Mouse (Mus musculus): Measurements from ENCODE around the gene Asl. TPM values are rescaled to one million over a fixed set of nuclear protein-coding genes. Genes with fewer than 3 reads are reported as not detected.
A peak's percentile ranks its signal among the peaks of the same experiment; 100 is the strongest.

Gene Asl
- polyA plus RNA-seq, 1 experiment from 2014 or later = 26.5 TPM

DNA sequence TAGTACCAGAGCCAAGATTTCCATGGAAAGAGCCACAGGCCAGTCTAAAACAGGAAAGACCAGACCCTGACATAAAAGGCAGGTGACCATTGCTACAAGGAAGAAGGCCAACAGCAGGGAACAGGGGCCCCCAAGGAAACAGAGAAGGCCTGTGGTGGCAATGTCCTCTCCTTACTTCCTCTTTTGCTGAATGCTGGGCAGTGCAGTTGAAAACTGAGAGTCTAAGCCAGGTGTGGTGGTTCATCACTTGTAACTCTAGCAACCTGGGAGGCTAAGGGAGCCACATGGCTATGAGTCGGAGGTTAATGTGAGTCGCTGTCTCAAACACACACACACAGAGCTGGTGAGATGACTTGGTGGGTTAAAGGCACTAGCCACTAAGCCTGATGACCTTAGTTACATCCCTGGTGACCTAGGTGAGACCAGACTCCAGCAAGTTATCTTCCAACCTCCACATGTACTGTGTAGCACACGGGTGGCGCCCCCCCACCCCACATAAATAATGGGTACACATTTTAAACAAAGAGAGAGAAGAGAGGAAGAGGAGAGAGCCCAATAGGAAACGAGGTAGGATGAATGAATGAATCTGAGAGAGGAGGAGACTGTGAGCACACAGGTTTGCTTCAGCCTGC lies 27.6 kb downstream of the Asl start:
- WGBS = 68% methylated on average over 5 of the region's 5 CpGs
- H3K9ac ChIP-seq (replicated peaks; ENCODE audit: low read depth, low read length) = no peak overlapping the region
- peaks cover 8% of the 10 kb centered on the region; the same call in 1 of the 2 replicates for H3K4me1 ChIP-seq (replicated peaks; ENCODE audit: control insufficient read depth, insufficient read depth, low read length)
- H3K27me3 ChIP-seq (replicated peaks; ENCODE audit: control insufficient read depth, insufficient read depth, low read length) = no peaks in the 10 kb centered on the region
- no peaks in the 10 kb centered on the region for H3K36me3 ChIP-seq (ENCODE audit: control insufficient read depth, insufficient read depth)
- no peaks in the 10 kb centered on the region for H3K9me3 ChIP-seq (ENCODE audit: control insufficient read depth, low read length)
- H3K4me3 ChIP-seq (replicated peaks; ENCODE audit: low read length) = no peak overlapping the region
- no peak overlapping the region for H3K27ac ChIP-seq (ENCODE audit: low read length)
- H3K4me2 ChIP-seq (ENCODE audit: low read length) = no peak overlapping the region
- ATAC-seq = no peak

DNA sequence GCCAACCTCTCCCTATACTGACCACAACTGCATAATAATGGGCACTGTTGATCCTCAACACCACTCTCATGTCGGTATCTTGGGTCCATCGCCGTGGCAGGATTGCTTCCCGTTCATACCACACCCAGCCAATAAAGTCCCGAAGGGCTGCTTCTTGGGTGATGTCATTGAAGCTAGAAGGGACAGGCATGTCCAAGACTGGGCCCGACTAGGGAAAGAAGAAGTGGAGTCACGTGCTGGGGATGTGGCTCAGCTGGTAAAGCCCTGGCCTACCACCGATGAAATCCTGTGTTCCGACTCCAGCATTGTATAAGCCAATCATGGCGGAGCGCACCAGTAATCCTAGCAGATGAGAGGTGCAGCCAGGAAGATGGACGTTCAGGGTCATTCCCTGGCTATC lies 28.3 kb downstream of the Asl start:
- Histone ChIP-seq H3K4me2 (ENCODE audit: low read length) (no peak overlapping the region), H3K27ac (ENCODE audit: low read length) (no peak overlapping the region), H3K4me3 (replicated peaks; ENCODE audit: low read length) (no peak overlapping the region), H3K36me3 (ENCODE audit: control insufficient read depth, insufficient read depth) (no peaks in the 10 kb centered on the region), H3K4me1 (replicated peaks; ENCODE audit: control insufficient read depth, insufficient read depth, low read length) (peaks cover 8% of the 10 kb centered on the region; the same call in 1 of the 2 replicates), H3K9me3 (ENCODE audit: control insufficient read depth, low read length) (no peaks in the 10 kb centered on the region), H3K9ac (replicated peaks; ENCODE audit: low read depth, low read length) (no peak overlapping the region), H3K27me3 (replicated peaks; ENCODE audit: control insufficient read depth, insufficient read depth, low read length) (no peaks in the 10 kb centered on the region)
- ATAC-seq = no peak
- WGBS = 95% methylated on average over 12 of the region's 12 CpGs

DNA sequence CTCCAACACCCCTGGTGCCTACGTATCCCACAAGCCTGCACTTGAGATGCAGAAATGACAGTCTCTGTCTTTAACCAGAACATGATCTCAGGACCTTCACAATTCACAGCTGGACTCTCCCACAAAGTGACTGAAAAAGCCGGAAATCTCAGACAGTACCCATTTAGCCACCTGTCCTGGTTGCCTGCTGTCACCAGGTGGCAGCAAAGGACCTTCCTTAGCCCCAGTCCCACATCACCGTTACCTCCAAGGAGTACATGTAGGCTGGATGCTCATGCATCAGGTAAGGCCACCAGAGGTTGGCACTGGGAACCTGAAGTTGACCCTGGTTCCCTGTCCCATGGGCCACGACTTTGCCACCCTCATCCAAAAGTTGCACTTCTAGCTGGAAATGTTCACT lies 29.9 kb downstream of the Asl start:
- ATAC-seq = peak; percentile 55
- 33% methylated on average over 4 of the region's 4 CpGs for WGBS
- no peak overlapping the region for H3K4me2 ChIP-seq (ENCODE audit: low read length)

DNA sequence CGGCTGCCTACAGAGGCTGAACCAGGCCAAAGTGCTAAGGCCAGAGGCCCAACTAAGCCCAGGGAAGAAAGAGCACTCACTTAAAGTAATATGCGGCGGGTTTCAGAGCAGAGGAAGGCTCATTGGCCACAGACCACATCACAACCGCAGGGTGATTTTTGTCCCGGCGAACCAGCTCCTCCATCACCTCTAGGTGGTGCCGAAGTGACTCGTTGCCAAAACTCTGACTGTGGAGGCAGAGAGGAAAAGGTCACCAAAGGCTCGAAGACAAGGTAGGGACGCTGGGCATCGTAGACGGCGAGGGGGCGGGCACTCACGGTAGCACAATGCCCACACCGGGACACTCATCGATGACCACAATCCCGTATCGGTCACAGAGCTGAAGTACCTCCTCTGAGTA lies 31.3 kb downstream of the Asl start:
- Histone ChIP-seq H3K27me3 (replicated peaks; ENCODE audit: control insufficient read depth, insufficient read depth, low read length) (no peaks in the 10 kb centered on the region), H3K9me3 (ENCODE audit: control insufficient read depth, low read length) (no peaks in the 10 kb centered on the region), H3K4me3 (replicated peaks; ENCODE audit: low read length) (no peak overlapping the region), H3K36me3 (ENCODE audit: control insufficient read depth, insufficient read depth) (no peaks in the 10 kb centered on the region), H3K9ac (replicated peaks; ENCODE audit: low read depth, low read length) (no peak overlapping the region), H3K4me2 (ENCODE audit: low read length) (no peak overlapping the region), H3K27ac (ENCODE audit: low read length) (no peak overlapping the region), H3K4me1 (replicated peaks; ENCODE audit: control insufficient read depth, insufficient read depth, low read length) (peaks cover 7% of the 10 kb centered on the region; the same call in 1 of the 2 replicates)
- 69% methylated on average over 19 of the region's 19 CpGs for WGBS
- ATAC-seq = no peak

More for the DNA sequence above, 29.9 kb downstream of the Asl start:
- no peaks in the 10 kb centered on the region for H3K27me3 ChIP-seq (replicated peaks; ENCODE audit: control insufficient read depth, insufficient read depth, low read length)
- no peaks in the 10 kb centered on the region for H3K36me3 ChIP-seq (ENCODE audit: control insufficient read depth, insufficient read depth)
- no peak overlapping the region for H3K4me3 ChIP-seq (replicated peaks; ENCODE audit: low read length)
- peaks cover 8% of the 10 kb centered on the region; the same call in 1 of the 2 replicates for H3K4me1 ChIP-seq (replicated peaks; ENCODE audit: control insufficient read depth, insufficient read depth, low read length)
- H3K9me3 ChIP-seq (ENCODE audit: control insufficient read depth, low read length) = no peaks in the 10 kb centered on the region
- no peak overlapping the region for H3K27ac ChIP-seq (ENCODE audit: low read length)
- H3K9ac ChIP-seq (replicated peaks; ENCODE audit: low read depth, low read length) = no peak overlapping the region

DNA sequence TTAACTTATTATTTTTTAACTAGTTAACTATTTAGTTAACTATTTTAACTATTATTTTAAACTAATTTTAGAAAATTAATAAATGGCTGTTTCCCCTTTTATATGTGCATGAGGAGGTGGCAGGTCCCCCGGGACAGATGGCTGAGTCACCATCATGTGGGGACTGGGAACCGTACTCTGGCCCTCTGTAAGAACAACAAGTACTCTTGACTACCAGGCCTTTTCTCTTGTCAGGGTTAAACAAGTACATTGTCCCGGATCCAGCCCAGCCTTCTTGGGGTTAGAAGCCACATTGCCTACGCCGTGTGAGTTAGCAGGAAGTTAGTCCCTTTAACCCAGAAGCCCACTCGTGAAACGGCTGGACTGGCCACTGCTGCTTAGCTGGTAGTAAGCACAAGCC lies 34.1 kb downstream of the Asl start:
- 95% methylated on average over 7 of the region's 7 CpGs for WGBS
- Histone ChIP-seq H3K9me3 (ENCODE audit: control insufficient read depth, low read length) (no peaks in the 10 kb centered on the region), H3K4me2 (ENCODE audit: low read length) (no peak overlapping the region), H3K27ac (ENCODE audit: low read length) (no peak overlapping the region), H3K4me3 (replicated peaks; ENCODE audit: low read length) (no peak overlapping the region), H3K9ac (replicated peaks; ENCODE audit: low read depth, low read length) (no peak overlapping the region), H3K27me3 (replicated peaks; ENCODE audit: control insufficient read depth, insufficient read depth, low read length) (no peaks in the 10 kb centered on the region), H3K4me1 (replicated peaks; ENCODE audit: control insufficient read depth, insufficient read depth, low read length) (no peaks in the 10 kb centered on the region), H3K36me3 (ENCODE audit: control insufficient read depth, insufficient read depth) (no peaks in the 10 kb centered on the region)
- no peak for ATAC-seq

DNA sequence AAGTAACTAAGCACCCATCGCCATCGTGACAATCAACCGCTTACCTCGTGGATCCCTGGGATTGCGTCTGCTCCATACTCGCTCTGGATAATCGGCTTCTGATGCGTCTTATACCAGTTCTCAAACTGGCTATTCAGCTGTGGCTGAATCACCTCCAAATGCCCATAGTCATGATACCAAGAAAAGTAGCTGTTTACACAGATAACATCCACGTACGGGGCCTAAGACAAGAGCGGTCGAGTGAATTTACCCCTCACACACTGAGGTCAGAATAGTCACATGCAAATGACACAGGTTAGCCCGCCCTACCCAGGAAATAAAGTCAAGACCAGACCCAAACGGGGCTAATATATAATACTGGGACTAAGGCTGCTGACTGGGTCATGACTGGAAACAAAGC lies 35.7 kb downstream of the Asl start:
- Histone ChIP-seq H3K4me2 (ENCODE audit: low read length) (no peak overlapping the region), H3K4me1 (replicated peaks; ENCODE audit: control insufficient read depth, insufficient read depth, low read length) (no peaks in the 10 kb centered on the region), H3K36me3 (ENCODE audit: control insufficient read depth, insufficient read depth) (no peaks in the 10 kb centered on the region), H3K9me3 (ENCODE audit: control insufficient read depth, low read length) (no peaks in the 10 kb centered on the region), H3K27ac (ENCODE audit: low read length) (no peak overlapping the region), H3K9ac (replicated peaks; ENCODE audit: low read depth, low read length) (no peak overlapping the region), H3K4me3 (replicated peaks; ENCODE audit: low read length) (no peak overlapping the region), H3K27me3 (replicated peaks; ENCODE audit: control insufficient read depth, insufficient read depth, low read length) (no peaks in the 10 kb centered on the region)
- 93% methylated on average over 14 of the region's 14 CpGs for WGBS
- no peak for ATAC-seq

DNA sequence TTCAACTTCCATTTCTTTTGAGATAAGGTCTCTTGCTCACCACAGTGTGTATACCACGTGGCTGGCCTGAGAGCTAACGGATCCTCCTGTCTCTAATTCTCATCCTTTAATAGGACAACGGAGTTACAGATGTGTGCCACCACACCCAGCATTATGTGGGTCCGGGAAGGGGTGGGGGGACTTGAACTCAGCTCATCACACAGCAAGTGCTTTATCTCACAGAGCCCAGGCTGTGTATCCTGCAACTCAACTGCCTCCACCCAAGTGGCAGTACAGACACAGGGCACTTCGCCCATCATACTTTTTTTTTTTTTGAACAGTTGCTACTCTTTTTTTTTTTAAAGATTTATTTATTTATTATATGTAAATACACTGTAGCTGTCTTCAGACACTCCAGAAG lies 37.1 kb downstream of the Asl start:
- H3K9me3 ChIP-seq (ENCODE audit: control insufficient read depth, low read length) = no peaks in the 10 kb centered on the region
- H3K4me2 ChIP-seq (ENCODE audit: low read length) = no peak overlapping the region
- H3K4me1 ChIP-seq (replicated peaks; ENCODE audit: control insufficient read depth, insufficient read depth, low read length) = no peaks in the 10 kb centered on the region
- 90% methylated on average over 5 of the region's 5 CpGs for WGBS
- H3K4me3 ChIP-seq (replicated peaks; ENCODE audit: low read length) = no peak overlapping the region
- no peaks in the 10 kb centered on the region for H3K36me3 ChIP-seq (ENCODE audit: control insufficient read depth, insufficient read depth)
- no peaks in the 10 kb centered on the region for H3K27me3 ChIP-seq (replicated peaks; ENCODE audit: control insufficient read depth, insufficient read depth, low read length)
- H3K27ac ChIP-seq (ENCODE audit: low read length) = no peak overlapping the region
- no peak for ATAC-seq
- no peak overlapping the region for H3K9ac ChIP-seq (replicated peaks; ENCODE audit: low read depth, low read length)

DNA sequence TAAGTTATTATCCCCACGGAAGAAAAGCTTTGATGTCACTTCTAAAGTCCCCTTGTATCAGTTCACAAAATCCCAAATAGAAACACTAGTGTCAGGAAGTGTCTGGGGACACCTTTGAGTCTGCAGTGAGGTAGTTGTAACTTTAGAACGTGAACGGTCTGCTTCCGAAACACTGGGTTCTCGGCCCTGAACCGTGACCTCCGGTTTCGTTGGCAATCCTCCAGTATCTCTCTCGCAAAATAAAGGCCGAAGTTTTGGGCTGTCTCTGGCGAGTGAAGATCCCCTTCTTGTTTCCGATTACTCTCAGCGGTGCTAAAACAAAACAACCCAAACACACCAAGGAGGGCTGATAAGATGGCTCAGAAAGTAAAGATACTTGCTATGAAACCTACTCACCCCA lies 39.7 kb downstream of the Asl start:
- H3K9ac ChIP-seq (replicated peaks; ENCODE audit: low read depth, low read length) = no peak overlapping the region
- WGBS = 81% methylated on average over 13 of the region's 13 CpGs

DNA sequence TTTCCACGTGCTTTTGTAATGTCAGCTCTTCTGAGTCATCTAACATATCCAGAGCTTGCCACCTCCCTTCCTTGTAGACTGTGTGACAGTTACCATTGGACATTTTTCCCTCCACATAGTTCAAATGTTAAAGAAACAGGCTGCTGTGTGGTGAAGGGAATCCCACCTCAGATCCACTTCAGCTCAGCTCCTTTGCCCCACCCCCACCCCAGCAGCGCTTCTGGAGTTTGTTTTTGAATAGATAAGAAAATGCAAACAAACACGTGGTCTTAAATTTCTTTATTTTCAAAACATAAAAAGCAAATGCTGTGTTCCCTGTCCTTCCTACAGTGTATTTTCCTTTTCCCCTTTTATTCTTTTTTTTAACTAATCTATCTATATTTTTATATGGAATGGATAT lies 48.8 kb downstream of the Asl start:
- WGBS = 81% methylated on average over 3 of the region's 3 CpGs
- ATAC-seq = no peak

More for the DNA sequence above, 39.7 kb downstream of the Asl start:
- H3K36me3 ChIP-seq (ENCODE audit: control insufficient read depth, insufficient read depth) = no peaks in the 10 kb centered on the region
- ATAC-seq = no peak
- no peaks in the 10 kb centered on the region for H3K4me1 ChIP-seq (replicated peaks; ENCODE audit: control insufficient read depth, insufficient read depth, low read length)
- H3K4me2 ChIP-seq (ENCODE audit: low read length) = no peak overlapping the region
- H3K4me3 ChIP-seq (replicated peaks; ENCODE audit: low read length) = no peak overlapping the region
- H3K9me3 ChIP-seq (ENCODE audit: control insufficient read depth, low read length) = no peaks in the 10 kb centered on the region
- H3K27me3 ChIP-seq (replicated peaks; ENCODE audit: control insufficient read depth, insufficient read depth, low read length) = no peaks in the 10 kb centered on the region
- no peak overlapping the region for H3K27ac ChIP-seq (ENCODE audit: low read length)

DNA sequence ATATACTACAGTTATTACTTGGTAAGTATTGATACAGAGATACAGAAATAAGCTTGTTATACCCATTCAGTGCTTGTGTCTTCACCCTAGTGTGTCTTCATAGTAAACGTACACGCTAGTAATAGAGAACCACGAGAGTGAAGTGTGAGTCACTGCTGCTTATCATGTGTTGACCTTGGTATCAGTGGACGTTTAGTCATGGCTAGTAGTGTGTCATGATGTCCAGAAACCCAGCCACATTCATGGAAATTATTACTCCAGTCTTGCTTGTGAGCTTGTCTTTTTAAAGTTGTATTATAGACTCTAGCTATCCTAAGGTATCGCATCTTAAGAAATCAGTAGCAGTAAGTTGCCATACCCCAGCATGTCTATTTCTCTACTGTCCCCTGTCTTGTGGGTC lies 50.4 kb downstream of the Asl start:
- no peak overlapping the region for H3K4me2 ChIP-seq (ENCODE audit: low read length)
- no peak overlapping the region for H3K4me3 ChIP-seq (replicated peaks; ENCODE audit: low read length)
- H3K36me3 ChIP-seq (ENCODE audit: control insufficient read depth, insufficient read depth) = no peaks in the 10 kb centered on the region
- ATAC-seq = no peak
- no peaks in the 10 kb centered on the region for H3K27me3 ChIP-seq (replicated peaks; ENCODE audit: control insufficient read depth, insufficient read depth, low read length)
- H3K4me1 ChIP-seq (replicated peaks; ENCODE audit: control insufficient read depth, insufficient read depth, low read length) = no peaks in the 10 kb centered on the region
- no peaks in the 10 kb centered on the region for H3K9me3 ChIP-seq (ENCODE audit: control insufficient read depth, low read length)
- no peak overlapping the region for H3K9ac ChIP-seq (replicated peaks; ENCODE audit: low read depth, low read length)
- WGBS = 94% methylated on average over 5 of the region's 5 CpGs
- H3K27ac ChIP-seq (ENCODE audit: low read length) = no peak overlapping the region

More for the DNA sequence above, 48.8 kb downstream of the Asl start:
- Histone ChIP-seq H3K4me2 (ENCODE audit: low read length) (no peak overlapping the region), H3K36me3 (ENCODE audit: control insufficient read depth, insufficient read depth) (no peaks in the 10 kb centered on the region), H3K4me3 (replicated peaks; ENCODE audit: low read length) (no peak overlapping the region), H3K27me3 (replicated peaks; ENCODE audit: control insufficient read depth, insufficient read depth, low read length) (no peaks in the 10 kb centered on the region), H3K9me3 (ENCODE audit: control insufficient read depth, low read length) (no peaks in the 10 kb centered on the region), H3K27ac (ENCODE audit: low read length) (no peak overlapping the region), H3K9ac (replicated peaks; ENCODE audit: low read depth, low read length) (no peak overlapping the region), H3K4me1 (replicated peaks; ENCODE audit: control insufficient read depth, insufficient read depth, low read length) (no peaks in the 10 kb centered on the region)

All from forebrain, embryonic 16.5 days (tissue).